Mouse (Mus musculus) CH12.LX (cell line): ENCODE measurements around the gene Ireb2. TPM values are rescaled to one million over a fixed set of nuclear protein-coding genes. Genes with fewer than 3 reads are reported as not detected.

Source experiments
- DNase-seq: peaks from one replicate; pipeline ENCODE4 v3.0.0-alpha.2; 2013; ENCODE audit errors: extremely low read depth
- H3K27ac ChIP-seq: 2 replicates; pipeline ENCODE4 v1.5.1; 2012; ENCODE audit warnings: low read depth, mild to moderate bottlenecking, control low read depth, moderate library complexity; ENCODE audit not compliant: insufficient read depth
- H3K27me3 ChIP-seq: replicated peaks from 2 replicates; pipeline ENCODE3; 2012; ENCODE audit warnings: inconsistent platforms
- H3K36me3 ChIP-seq, 2 experiments: replicated peaks in 1 of 2; 2 replicates each; pipeline versions ENCODE3 to v1.6.1; 2012; ENCODE audit warnings: inconsistent platforms in 1 of 2, low read length in 1 of 2, mild to moderate bottlenecking in 1 of 2, mixed read lengths in 1 of 2, moderate library complexity in 1 of 2; ENCODE audit not compliant: control insufficient read depth in 1 of 2, insufficient read depth in 1 of 2
- H3K4me1 ChIP-seq, 2 experiments: 2 replicates each; pipeline ENCODE4 v1.6.1; 2012; ENCODE audit warnings: inconsistent platforms in 1 of 2, moderate library complexity in 1 of 2; ENCODE audit not compliant: insufficient read depth in 2 of 2, control insufficient read depth in 1 of 2
- H3K4me2 ChIP-seq: 2 replicates; pipeline ENCODE4 v1.6.1; 2012; ENCODE audit warnings: low read depth, mild to moderate bottlenecking, control low read depth; ENCODE audit not compliant: poor library complexity, insufficient read depth, severe bottlenecking
- H3K4me3 ChIP-seq, 3 experiments: fragments of 150-350 bp in 1 of 3; sonication (generic) in 1 of 3; replicated peaks in 1 of 3; 2 replicates each; pipeline versions ENCODE3 to v1.5.1; 2011 to 2012; ENCODE audit warnings: low read depth in 2 of 3, low read length in 2 of 3, mild to moderate bottlenecking in 2 of 3, moderate library complexity in 2 of 3, control low read depth in 1 of 3, improper control_type of control experiment in 1 of 3, inconsistent platforms in 1 of 3, mixed read lengths in 1 of 3; ENCODE audit not compliant: poor library complexity in 1 of 3
- H3K79me2 ChIP-seq: replicated peaks from 2 replicates; pipeline ENCODE4 v1.6.1; 2012; ENCODE audit warnings: mild to moderate bottlenecking, moderate library complexity; ENCODE audit not compliant: control insufficient read depth, poor library complexity, insufficient read depth, severe bottlenecking; ENCODE audit errors: extremely low read depth
- H3K9ac ChIP-seq: 2 replicates; pipeline ENCODE4 v1.6.1; 2012; ENCODE audit warnings: low read depth, mild to moderate bottlenecking, control low read depth, moderate library complexity; ENCODE audit not compliant: insufficient read depth
- H3K9me3 ChIP-seq: replicated peaks from 2 replicates; pipeline ENCODE3; 2012; ENCODE audit warnings: low read length, inconsistent platforms, mixed read lengths
- BHLHE40 ChIP-seq: IDR thresholded peaks from 2 replicates; pipeline ENCODE4 v1.6.1; 2011; ENCODE audit warnings: mild to moderate bottlenecking, low read depth, low read length, improper control_type of control experiment
- CHD2 ChIP-seq: IDR thresholded peaks from 2 replicates; pipeline ENCODE4 v1.6.1; 2011; ENCODE audit warnings: low read length, improper control_type of control experiment
- CTCF ChIP-seq, 2 experiments: IDR thresholded peaks in 1 of 2; conservative IDR thresholded peaks in 1 of 2; 2 replicates each; pipeline ENCODE4 v1.5.1; 2011 to 2012; ENCODE audit warnings: low read depth in 2 of 2, low read length in 2 of 2, improper control_type of control experiment in 1 of 2, inconsistent platforms in 1 of 2, mild to moderate bottlenecking in 1 of 2, moderate library complexity in 1 of 2
- ELF1 ChIP-seq: IDR thresholded peaks from 2 replicates; pipeline ENCODE4 v1.6.1; 2014; ENCODE audit warnings: low read depth, mild to moderate bottlenecking, inconsistent platforms, low read length, improper control_type of control experiment
- EP300 ChIP-seq: IDR thresholded peaks from 2 replicates; pipeline ENCODE4 v1.6.1; 2011; ENCODE audit warnings: low read length, improper control_type of control experiment
- HCFC1 ChIP-seq: IDR thresholded peaks from 2 replicates; pipeline ENCODE4 v1.6.1; 2012; ENCODE audit warnings: low read depth, mild to moderate bottlenecking, inconsistent platforms, low read length, improper control_type of control experiment
- JUND ChIP-seq: conservative IDR thresholded peaks from 2 replicates; pipeline ENCODE4 v1.6.1; 2011; ENCODE audit warnings: low read depth, low read length, improper control_type of control experiment
- KAT2A ChIP-seq: IDR thresholded peaks from 2 replicates; pipeline ENCODE4 v1.6.1; 2012; ENCODE audit warnings: low read length, improper control_type of control experiment, inconsistent platforms; ENCODE audit not compliant: insufficient replicate concordance
- MAX ChIP-seq: IDR thresholded peaks from 2 replicates; pipeline ENCODE4 v1.6.1; 2011; ENCODE audit warnings: low read length, improper control_type of control experiment
- MAZ ChIP-seq: IDR thresholded peaks from 2 replicates; pipeline ENCODE4 v1.6.1; 2012; ENCODE audit warnings: low read depth, mild to moderate bottlenecking, inconsistent platforms, low read length, improper control_type of control experiment, moderate library complexity
- MEF2A ChIP-seq: IDR thresholded peaks from 2 replicates; pipeline ENCODE4 v1.6.1; 2014; ENCODE audit warnings: low read depth, mild to moderate bottlenecking, inconsistent platforms, low read length, improper control_type of control experiment, borderline replicate concordance
- MXI1 ChIP-seq: IDR thresholded peaks from 2 replicates; pipeline ENCODE4 v1.6.1; 2011; ENCODE audit warnings: mild to moderate bottlenecking, low read depth, low read length, improper control_type of control experiment
- MYC ChIP-seq: IDR thresholded peaks from 2 replicates; pipeline ENCODE4 v1.6.1; 2011; ENCODE audit warnings: low read depth, mild to moderate bottlenecking, improper control_type of control experiment, low read length
- NELFE ChIP-seq: IDR thresholded peaks from 2 replicates; pipeline ENCODE4 v1.6.1; 2011; ENCODE audit warnings: low read depth, low read length, improper control_type of control experiment
- RAD21 ChIP-seq: IDR thresholded peaks from 2 replicates; pipeline ENCODE4 v1.6.1; 2011; ENCODE audit warnings: low read depth, mild to moderate bottlenecking, low read length, improper control_type of control experiment, moderate library complexity
- RCOR1 ChIP-seq: conservative IDR thresholded peaks from 2 replicates; pipeline ENCODE4 v1.6.1; 2012; ENCODE audit warnings: low read depth, mild to moderate bottlenecking, inconsistent platforms, low read length, improper control_type of control experiment
- SMC3 ChIP-seq: IDR thresholded peaks from 2 replicates; pipeline ENCODE4 v1.6.1; 2011; ENCODE audit warnings: low read depth, low read length, improper control_type of control experiment
- TBP ChIP-seq: conservative IDR thresholded peaks from 2 replicates; pipeline ENCODE4 v1.6.1; 2011; ENCODE audit warnings: low read depth, low read length, improper control_type of control experiment
- TCF12 ChIP-seq: IDR thresholded peaks from 2 replicates; pipeline ENCODE4 v1.6.1; 2014; ENCODE audit warnings: low read depth, mild to moderate bottlenecking, inconsistent platforms, low read length, improper control_type of control experiment
- USF1 ChIP-seq: IDR thresholded peaks from 2 replicates; pipeline ENCODE4 v1.6.1; 2014; ENCODE audit warnings: low read depth, mild to moderate bottlenecking, inconsistent platforms, low read length, improper control_type of control experiment
- ZC3H11A ChIP-seq: IDR thresholded peaks from 2 replicates; pipeline ENCODE4 v1.6.1; 2012; ENCODE audit warnings: low read depth, mild to moderate bottlenecking, inconsistent platforms, low read length, improper control_type of control experiment
- ZKSCAN1 ChIP-seq: IDR thresholded peaks from 2 replicates; pipeline ENCODE4 v1.6.1; 2012; ENCODE audit warnings: low read depth, inconsistent platforms, low read length, improper control_type of control experiment, borderline replicate concordance
- dilution Hi-C: fragments of 300-500 bp; cut with MboI; formaldehyde crosslinking; loops from 2 replicates; pipeline ENCODE4 v1.14.3; 2020; ENCODE audit warnings: low sequenced_read_pairs; ENCODE audit not compliant: extremely low pct_unique_long_range_greater_than_20kb, extremely low pct_ligation_motif_present
- in situ Hi-C: fragments of 300-500 bp; cut with MboI; formaldehyde crosslinking; loops from 3 replicates; pipeline ENCODE4 v1.14.3; 2019; ENCODE audit warnings: low sequenced_read_pairs, low pct_ligation_motif_present, low pct_unique_long_range_greater_than_20kb, mixed read lengths
- polyA plus RNA-seq: library from polyadenylated mRNA; unstranded; fragments of >175 nt; gene quantifications from 2 replicates; pipeline ENCODE4 v1.2.1, GENCODE M21; 2012; ENCODE audit warnings: low read depth; ENCODE audit not compliant: insufficient read length
- total RNA-seq, 2 experiments: library from RNA; depleted of rRNA; stranded (reverse); fragments of 300-350 nt in 1 of 2; fragments of >200 nt in 1 of 2; gene quantifications; 2 replicates each; pipeline ENCODE4 v1.2.3; 2012 to 2014

Ireb2 gene
- total and polyA plus RNA-seq, 3 experiments: 15.0 to 39.8 (median 37.6) TPM

DNA sequence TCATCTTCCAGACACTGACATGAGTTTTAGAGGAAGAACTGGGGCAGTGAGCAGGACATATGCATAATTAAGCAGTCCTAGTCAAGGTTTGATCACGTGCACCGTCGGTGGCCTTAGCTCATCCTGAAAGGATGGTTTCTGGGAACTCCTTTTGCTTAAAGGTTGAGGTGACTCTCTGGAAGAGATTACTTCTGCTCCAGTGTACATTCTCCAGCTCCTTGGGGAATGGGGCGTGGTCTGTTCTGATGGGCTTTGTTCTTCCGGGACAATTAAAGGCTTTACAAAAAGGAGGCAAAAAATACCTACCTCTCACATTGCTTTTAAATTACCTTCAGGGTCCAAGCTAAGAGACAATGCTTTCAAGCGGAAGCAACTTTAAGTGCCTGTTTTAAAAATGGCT, 7.5 kb upstream of the Ireb2 start:
- in situ Hi-C loops: no loop called here
- H3K4me3 ChIP-seq: no peak overlapping the region
- H3K9ac ChIP-seq: no peak overlapping the region

DNA sequence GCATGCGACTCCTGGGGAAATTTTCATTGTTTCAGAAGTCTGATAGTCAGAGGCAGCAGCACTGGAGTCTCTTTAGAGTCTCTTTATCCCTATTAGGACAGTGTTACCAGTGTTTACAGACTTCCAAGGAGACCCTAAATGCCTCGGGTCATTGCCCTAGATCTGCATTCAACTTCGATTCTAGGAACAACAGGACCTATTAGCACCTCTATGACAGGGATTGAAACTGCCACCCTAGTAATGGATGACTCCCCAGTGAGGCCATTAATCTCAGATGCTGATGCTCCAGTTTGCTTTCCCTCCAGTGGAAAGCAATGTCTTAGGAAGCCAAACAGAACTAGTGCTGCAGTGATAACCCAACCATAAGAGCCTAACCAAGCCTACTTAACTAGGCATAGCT, 6.1 kb upstream of the Ireb2 start:
- in situ Hi-C loops: no loop called here
- dilution Hi-C loops: no loop called here
- Histone ChIP-seq H3K9ac (no peak overlapping the region), H3K4me1 (0 out of 4 replicates have a peak, but pooled peaks cover 0 to 2% of the 10 kb centered on the region in 2 experiments), H3K4me3 (no peak overlapping the region), H3K4me2 (no peak overlapping the region), H3K79me2 (no peaks in the 10 kb centered on the region), H3K36me3 (no peaks in the 10 kb centered on the region), H3K9me3 (no peaks in the 10 kb centered on the region), H3K27me3 (peaks cover 32% of the 10 kb centered on the region), H3K27ac (no peak overlapping the region)
- DNase-seq: no peak
- no peak for TF ChIP-seq SMC3
- no peak for TF ChIP-seq KAT2A
- no peak for TF ChIP-seq HCFC1
- TF ChIP-seq RCOR1: no peak

More for the DNA sequence above, 7.5 kb upstream of the Ireb2 start:
- H3K79me2 ChIP-seq: no peaks in the 10 kb centered on the region
- H3K27me3 ChIP-seq: peaks cover 41% of the 10 kb centered on the region
- H3K4me2 ChIP-seq: no peak overlapping the region
- no peak overlapping the region for H3K27ac ChIP-seq
- TF ChIP-seq ZKSCAN1 (no peak), CTCF (conservative IDR thresholded peaks at IDR 0.05 in 1 of 2, IDR thresholded peaks at IDR 0.05 in 1 of 2; ENCODE audit: low read depth in 2 of 2, low read length in 2 of 2) (no peak)
- TF ChIP-seq, all 38 proteins: peak for 0
- 0 out of 4 replicates have a peak, but pooled peaks cover 0 to 2% of the 10 kb centered on the region in 2 experiments for H3K4me1 ChIP-seq
- no peaks in the 10 kb centered on the region for H3K9me3 ChIP-seq
- H3K36me3 ChIP-seq: no peaks in the 10 kb centered on the region
- dilution Hi-C loops: no loop called here
- no peak for DNase-seq

DNA sequence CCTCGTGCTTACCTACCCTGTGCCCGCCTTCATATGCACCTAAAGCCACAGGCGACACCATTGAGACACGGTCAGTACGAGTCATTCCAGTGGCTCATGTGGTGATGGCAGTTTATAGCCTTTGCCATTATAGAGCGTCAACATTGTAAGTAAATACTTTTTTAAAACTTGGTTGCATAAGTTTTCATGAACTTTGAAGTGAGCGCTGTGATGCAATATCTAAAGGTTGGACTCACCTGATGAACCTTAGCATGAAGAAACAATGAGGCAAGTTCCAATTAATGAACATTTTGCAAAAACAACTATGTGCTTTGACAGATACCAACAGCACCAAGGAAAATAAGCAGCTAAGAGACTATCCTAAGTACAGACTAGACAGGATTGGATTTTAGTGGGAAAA, 3.1 kb upstream of the Ireb2 start:
- Histone ChIP-seq H3K27me3 (peaks cover 18% of the 10 kb centered on the region), H3K9me3 (no peaks in the 10 kb centered on the region), H3K4me1 (peaks cover 5 to 16% of the 10 kb centered on the region in 2 experiments), H3K27ac (no peak overlapping the region), H3K9ac (no peak overlapping the region), H3K36me3 (peaks cover 0 to 6% of the 10 kb centered on the region in 2 experiments), H3K79me2 (peaks cover 19% of the 10 kb centered on the region), H3K4me2 (no peak overlapping the region), H3K4me3 (no peak overlapping the region)
- in situ Hi-C loops: no loop called here
- dilution Hi-C loops: no loop called here
- DNase-seq: no peak
- TF ChIP-seq SMC3 (no peak), ELF1 (no peak), NELFE (no peak), MXI1 (no peak), KAT2A (no peak), EP300 (no peak), TCF12 (no peak), ZC3H11A (no peak), MYC (no peak), RCOR1 (no peak), USF1 (no peak), CTCF (conservative IDR thresholded peaks at IDR 0.05 in 1 of 2, IDR thresholded peaks at IDR 0.05 in 1 of 2; ENCODE audit: low read depth in 2 of 2, low read length in 2 of 2) (no peak), CHD2 (no peak), TBP (no peak), MEF2A (no peak), RAD21 (no peak), MAZ (no peak), MAX (no peak), JUND (no peak), BHLHE40 (no peak)
